Comparison of ENCODE assay signal across 7 mouse cellular contexts in genomic region chr4:35156149-35156611, GRCm38 (mm10). TPM values are rescaled to one million over a fixed set of nuclear protein-coding genes. Genes with fewer than 3 reads are reported as not detected.
DNase-seq lines count a peak whose midpoint lies in the region; ATAC-seq and TF ChIP-seq lines count a peak whose summit lies in the region.

No protein-coding gene starts in this region.

- TF ChIP-seq CTCF in spleen, adult 2 months (IDR thresholded peaks at IDR 0.05; ENCODE audit: extremely low read depth, insufficient read depth, insufficient read length, insufficient replicate concordance) = no peak

- under 1% methylated on average over 26 of the region's 26 CpGs for WGBS in hindbrain, embryonic 16.5 days
- WGBS in limb, embryonic 13.5 days = under 1% methylated on average over 26 of the region's 26 CpGs
- WGBS in midbrain, embryonic 12.5 days = 0% methylated on average over 26 of the region's 26 CpGs
- WGBS in spleen, adult 2 months = under 1% methylated on average over 26 of the region's 26 CpGs

- no peaks in the 10 kb centered on the region for H3K9me3 ChIP-seq in hindbrain, embryonic 16.5 days (ENCODE audit: control insufficient read depth, low read length)
- H3K9me3 ChIP-seq in limb, embryonic 13.5 days = no peaks in the 10 kb centered on the region
- H3K9me3 ChIP-seq in midbrain, embryonic 12.5 days = no peaks in the 10 kb centered on the region

- H3K4me1 ChIP-seq in hindbrain, embryonic 16.5 days (ENCODE audit: control insufficient read depth, insufficient read depth, low read depth, low read length) = peaks cover 11% of the 10 kb centered on the region
- peaks cover 14% of the 10 kb centered on the region for H3K4me1 ChIP-seq in limb, embryonic 13.5 days
- H3K4me1 ChIP-seq in midbrain, embryonic 12.5 days = peaks cover 19% of the 10 kb centered on the region
- H3K4me1 ChIP-seq in spleen, adult 2 months (ENCODE audit: control insufficient read depth, insufficient read depth, insufficient read length) = no peaks in the 10 kb centered on the region

- peak overlapping the region; percentile 95 for H3K4me2 ChIP-seq in hindbrain, embryonic 16.5 days (ENCODE audit: low read length)
- H3K4me2 ChIP-seq in limb, embryonic 13.5 days (replicated peaks) = peak overlapping the region; percentile 85
- peak overlapping the region; percentile 72 for H3K4me2 ChIP-seq in midbrain, embryonic 12.5 days (replicated peaks)

- no peaks in the 10 kb centered on the region for H3K27me3 ChIP-seq in hindbrain, embryonic 16.5 days (replicated peaks; ENCODE audit: control insufficient read depth, insufficient read depth, low read length)
- 0 out of 2 replicates have a peak, but pooled peaks cover 2% of the 10 kb centered on the region for H3K27me3 ChIP-seq in limb, embryonic 13.5 days
- H3K27me3 ChIP-seq in midbrain, embryonic 12.5 days = peaks cover 6% of the 10 kb centered on the region
- no peaks in the 10 kb centered on the region for H3K27me3 ChIP-seq in spleen, adult 2 months (ENCODE audit: control insufficient read depth, insufficient read depth, low read length)

- DNase-seq in cerebellum, postnatal 14 days = peak; percentile 24 to 36
- DNase-seq in gastrocnemius, postnatal 10 days = peak; percentile 54
- peak in 1 of 2 experiments; percentile 55 for DNase-seq in spleen, adult 2 months (ENCODE audit: low read depth in 1 of 2, low spot score in 2 of 2)

- TF ChIP-seq POLR2A in spleen, adult 2 months (IDR thresholded peaks at IDR 0.05; ENCODE audit: low read depth, low read length) = no peak

- H3K4me3 ChIP-seq in hindbrain, embryonic 16.5 days (ENCODE audit: low read length) = peak overlapping the region; percentile 53
- peak overlapping the region; percentile 60 for H3K4me3 ChIP-seq in limb, embryonic 13.5 days
- H3K4me3 ChIP-seq in midbrain, embryonic 12.5 days = peak overlapping the region; percentile 63
- H3K4me3 ChIP-seq in spleen, adult 2 months (ENCODE audit: extremely low read depth, insufficient read depth, insufficient read length) = peak overlapping the region; percentile 88

- peak overlapping the region; percentile 44; the same call in 1 of the 2 replicates for H3K27ac ChIP-seq in hindbrain, embryonic 16.5 days (ENCODE audit: low read depth, low read length)
- peak overlapping the region; percentile 87 for H3K27ac ChIP-seq in limb, embryonic 13.5 days
- H3K27ac ChIP-seq in midbrain, embryonic 12.5 days (replicated peaks) = peak overlapping the region; percentile 72
- peak overlapping the region; percentile 64 for H3K27ac ChIP-seq in spleen, adult 2 months (ENCODE audit: insufficient read depth, low read length)

- peak overlapping the region; percentile 57 for H3K9ac ChIP-seq in hindbrain, embryonic 16.5 days (ENCODE audit: low read depth, low read length)
- peak overlapping the region; percentile 79 for H3K9ac ChIP-seq in limb, embryonic 13.5 days
- H3K9ac ChIP-seq in midbrain, embryonic 12.5 days (replicated peaks) = peak overlapping the region; percentile 57

- H3K36me3 ChIP-seq in hindbrain, embryonic 16.5 days (ENCODE audit: control insufficient read depth, insufficient read depth, low read length) = no peaks in the 10 kb centered on the region
- H3K36me3 ChIP-seq in limb, embryonic 13.5 days = no peaks in the 10 kb centered on the region
- no peaks in the 10 kb centered on the region for H3K36me3 ChIP-seq in midbrain, embryonic 12.5 days
- no peaks in the 10 kb centered on the region for H3K36me3 ChIP-seq in spleen, adult 2 months (ENCODE audit: control insufficient read depth, insufficient read depth, low read length)

- ATAC-seq in activated CD4-positive, CD25-positive, alpha-beta regulatory T cell, adult 4 months = peak; percentile 47
- ATAC-seq in hindbrain, embryonic 16.5 days = peak; percentile 72
- ATAC-seq in limb, embryonic 13.5 days (ENCODE audit: low FRiP score, low read depth) = peak; percentile 89
- peak; percentile 88 for ATAC-seq in midbrain, embryonic 12.5 days (ENCODE audit: low FRiP score, low read depth)

RNA-seq across cellular contexts. Expression of gene Mob3b, which starts 1.1 kb away (rescaled TPM):
- 1 to 10 TPM; 2.9 to 5.0 TPM for polyA plus RNA-seq in activated CD4-positive, CD25-positive, alpha-beta regulatory T cell, adult 4 months (2017; shearing (Covaris generic))
- total RNA-seq in gastrocnemius, postnatal 10 days (2021) = 1 to 10 TPM; 2.8 to 3.9 TPM
- 3.9 TPM in 2 replicates for polyA plus RNA-seq in hindbrain, embryonic 16.5 days (2015; fragmentation: Nextera tagmentation; extraction: Ambion mirVana)
- polyA plus RNA-seq in limb, embryonic 13.5 days (2015; fragmentation: Nextera tagmentation; extraction: Ambion mirVana) = 13.3 and 13.5 TPM in 2 replicates
- 23.1 and 28.0 TPM in 2 replicates for polyA plus RNA-seq in midbrain, embryonic 12.5 days (2016; fragmentation: Nextera tagmentation; extraction: Ambion mirVana)
- polyA plus RNA-seq in spleen, adult 2 months (2012; rRNA removed) = 2.3 and 2.8 TPM in 2 replicates

RNA-seq across cellular contexts. Expression of gene Ifnk, which starts 4.3 kb away (rescaled TPM):
- not detected for polyA plus RNA-seq in activated CD4-positive, CD25-positive, alpha-beta regulatory T cell, adult 4 months (2017; shearing (Covaris generic))
- not detected for total RNA-seq in gastrocnemius, postnatal 10 days (2021)
- polyA plus RNA-seq in hindbrain, embryonic 16.5 days (2015; fragmentation: Nextera tagmentation; extraction: Ambion mirVana) = not detected in 2 replicates
- polyA plus RNA-seq in limb, embryonic 13.5 days (2015; fragmentation: Nextera tagmentation; extraction: Ambion mirVana) = 0.31 and 0.33 TPM in 2 replicates
- 0.46 and 0.60 TPM in 2 replicates for polyA plus RNA-seq in midbrain, embryonic 12.5 days (2016; fragmentation: Nextera tagmentation; extraction: Ambion mirVana)
- polyA plus RNA-seq in spleen, adult 2 months (2012; rRNA removed) = not detected in 2 replicates
